Mouse (Mus musculus) erythroblast, embryonic 14.5 days (primary cell): Measurements from ENCODE around the gene Tulp1. TPM values are rescaled to one million over a fixed set of nuclear protein-coding genes. Genes with fewer than 3 reads are reported as not detected.

Experiments used
- H3K27me3 ChIP-seq: 2 replicates; pipeline ENCODE4 v1.6.1; 2012; ENCODE audit warnings: inconsistent platforms; ENCODE audit not compliant: control insufficient read depth
- H3K36me3 ChIP-seq: 2 replicates; pipeline ENCODE4 v1.6.1; 2012; ENCODE audit warnings: mild to moderate bottlenecking, inconsistent platforms; ENCODE audit not compliant: control insufficient read depth
- H3K4me1 ChIP-seq: 2 replicates; pipeline ENCODE4 v1.6.1; 2012; ENCODE audit warnings: inconsistent platforms; ENCODE audit not compliant: control insufficient read depth
- H3K4me3 ChIP-seq: replicated peaks from 2 replicates; pipeline ENCODE3; 2012; ENCODE audit warnings: moderate library complexity, mild to moderate bottlenecking, inconsistent platforms
- H3K9me3 ChIP-seq: 2 replicates; pipeline ENCODE4 v1.6.1; 2012; ENCODE audit warnings: low read length, inconsistent platforms, mixed read lengths; ENCODE audit not compliant: control insufficient read depth
- GATA1 ChIP-seq: IDR thresholded peaks from 2 replicates; pipeline ENCODE4 v1.6.1; 2012; ENCODE audit warnings: low read length, inconsistent platforms, mixed read lengths
- TAL1 ChIP-seq: IDR thresholded peaks from 3 replicates; pipeline ENCODE4 v1.6.1; 2012; ENCODE audit warnings: low read length, inconsistent platforms, mixed read lengths
- polyA plus RNA-seq: library from polyadenylated mRNA; stranded (reverse); fragments of >175 nt; gene quantifications from 2 replicates; pipeline ENCODE4 v1.2.3, GENCODE M21; 2012

Tulp1 gene
- polyA plus RNA-seq, 1 experiment, result 0.19 TPM

DNA sequence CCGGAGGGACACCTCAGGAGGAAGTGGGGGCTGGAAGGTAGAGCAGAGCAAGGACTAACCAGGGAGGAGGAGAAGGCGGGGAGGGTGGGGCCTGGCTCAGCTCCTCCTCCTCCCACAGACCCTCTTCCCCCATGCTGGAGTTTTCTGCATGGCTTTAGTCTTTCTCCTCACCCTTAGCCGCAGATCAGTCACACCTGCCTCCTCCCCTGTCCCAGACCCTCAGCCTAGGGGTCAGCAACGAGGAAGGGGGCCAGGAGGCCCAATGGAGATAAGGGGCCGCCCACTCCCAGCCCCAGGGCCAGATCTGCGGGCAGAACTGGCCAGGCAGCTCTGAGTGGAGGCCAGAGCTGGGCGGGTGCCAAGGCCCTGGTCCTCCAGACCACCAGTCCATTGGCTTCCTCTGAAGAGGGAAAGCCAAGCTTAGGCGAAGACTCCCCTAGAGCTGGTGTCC is 19.7 kb downstream of the Tulp1 start:
- H3K9me3 ChIP-seq, result no peaks in the 10 kb centered on the region
- no peak for TF ChIP-seq GATA1
- no peak for TF ChIP-seq TAL1
- H3K36me3 ChIP-seq, result no peaks in the 10 kb centered on the region; the same call in 1 of the 2 replicates
- H3K4me1 ChIP-seq, result peaks cover 39% of the 10 kb centered on the region
- H3K27me3 ChIP-seq, result peaks cover 63% of the 10 kb centered on the region
- no peak overlapping the region for H3K4me3 ChIP-seq

DNA sequence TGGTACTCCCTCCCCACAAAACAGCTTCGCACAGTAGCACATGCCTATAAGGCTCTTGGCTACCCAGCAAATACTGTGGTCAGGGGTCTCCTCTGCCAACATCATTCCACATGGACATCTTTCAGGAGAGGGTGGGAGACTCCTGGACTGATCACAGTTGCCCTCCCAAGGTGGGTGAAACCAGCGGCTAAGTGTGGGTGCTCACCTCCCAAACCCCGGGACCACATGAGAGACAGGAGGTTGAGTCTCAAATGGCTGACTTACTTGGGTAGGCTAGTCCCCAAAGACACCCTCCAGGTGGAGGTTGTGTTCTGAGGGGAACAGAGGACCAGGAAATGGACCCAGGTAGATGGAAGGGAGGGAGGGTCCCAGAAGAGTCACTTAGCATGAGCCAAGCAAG is 20.4 kb downstream of the Tulp1 start:
- H3K9me3 ChIP-seq, result no peaks in the 10 kb centered on the region
- H3K27me3 ChIP-seq, result peaks cover 57% of the 10 kb centered on the region
- no peak overlapping the region for H3K4me3 ChIP-seq
- H3K4me1 ChIP-seq, result peaks cover 34% of the 10 kb centered on the region
- TF ChIP-seq TAL1 (no peak), GATA1 (no peak)
- H3K36me3 ChIP-seq, result peaks cover 3% of the 10 kb centered on the region; the same call in 1 of the 2 replicates

DNA sequence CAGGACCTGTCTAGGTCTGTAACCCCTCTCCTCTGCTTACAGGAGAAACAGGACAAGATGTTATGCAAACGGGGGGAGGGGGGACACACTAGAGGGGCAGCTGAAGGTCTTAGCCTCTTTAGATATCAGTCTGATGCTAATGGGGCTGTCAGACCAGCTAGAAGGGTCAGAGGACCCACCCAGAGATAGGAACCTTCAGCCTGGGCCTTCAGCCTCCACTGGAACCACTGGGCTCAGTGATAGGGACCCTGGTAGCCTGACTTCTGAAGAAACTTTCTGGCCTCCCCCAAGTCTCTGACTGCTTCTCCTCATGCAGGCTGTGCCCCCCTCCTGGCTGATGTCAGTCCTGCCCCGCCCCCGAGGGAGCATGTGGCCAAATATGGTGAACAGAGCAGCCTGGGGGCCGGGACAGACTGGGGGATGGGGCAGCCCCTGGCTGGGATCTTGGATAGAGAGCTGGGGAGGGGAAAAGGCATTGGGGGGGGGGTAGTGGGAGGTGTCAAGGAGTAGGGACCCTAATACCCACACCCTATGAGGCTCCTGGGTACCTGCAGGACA is 20.9 kb downstream of the Tulp1 start:
- peaks cover 52% of the 10 kb centered on the region for H3K27me3 ChIP-seq
- peaks cover 30% of the 10 kb centered on the region for H3K4me1 ChIP-seq
- TF ChIP-seq GATA1, result no peak
- no peak for TF ChIP-seq TAL1

DNA sequence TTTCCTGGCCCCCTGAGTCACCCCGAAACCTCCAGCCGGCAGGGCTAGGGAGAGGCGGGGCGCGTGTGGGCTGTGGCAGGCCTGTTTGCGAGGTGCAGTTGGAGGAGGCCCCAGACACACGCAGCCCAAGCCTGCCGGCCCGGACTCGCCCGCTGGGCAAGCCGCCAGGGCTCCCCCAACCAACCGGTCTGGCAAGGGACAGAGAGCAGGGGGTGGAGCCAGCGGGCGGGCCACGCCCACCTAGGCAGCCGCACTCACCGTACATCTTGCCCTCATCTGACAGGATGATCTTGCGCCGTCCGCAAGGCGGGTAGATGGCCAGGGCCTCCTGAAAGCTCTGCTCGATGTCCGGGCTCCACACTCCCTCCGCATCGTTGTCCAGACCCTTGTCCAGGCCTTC is 23.9 kb downstream of the Tulp1 start:
- H3K27me3 ChIP-seq, result peaks cover 28% of the 10 kb centered on the region
- no peaks in the 10 kb centered on the region for H3K9me3 ChIP-seq
- H3K4me3 ChIP-seq, result peak overlapping the region; percentile 26

More for the DNA sequence above, 20.9 kb downstream of the Tulp1 start:
- peaks cover 5% of the 10 kb centered on the region; the same call in 1 of the 2 replicates for H3K36me3 ChIP-seq
- no peaks in the 10 kb centered on the region for H3K9me3 ChIP-seq
- no peak overlapping the region for H3K4me3 ChIP-seq

DNA sequence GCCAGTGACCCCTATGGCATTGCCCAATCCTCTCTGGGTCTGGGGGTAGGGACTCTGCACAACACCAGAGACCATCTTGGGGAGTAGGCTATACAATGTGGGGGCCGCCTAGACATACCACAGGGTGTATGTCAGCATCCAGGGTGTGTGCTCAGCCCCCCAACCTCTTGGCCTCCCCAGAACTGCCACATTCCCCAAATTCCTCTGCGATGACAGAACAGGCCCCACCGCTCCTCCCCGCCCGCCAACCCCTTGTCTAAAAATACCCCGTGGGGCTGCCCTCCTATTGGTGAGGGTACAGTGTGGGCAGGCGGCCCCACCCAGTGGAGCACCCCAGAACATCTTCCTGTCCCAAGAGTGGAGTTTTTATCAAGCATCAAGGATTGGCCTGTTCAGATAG is 24.4 kb downstream of the Tulp1 start:
- TF ChIP-seq GATA1 (no peak), TAL1 (no peak)

More for the DNA sequence above, 23.9 kb downstream of the Tulp1 start:
- H3K36me3 ChIP-seq, result peaks cover 8% of the 10 kb centered on the region; the same call in 1 of the 2 replicates
- H3K4me1 ChIP-seq, result peaks cover 35% of the 10 kb centered on the region
- TF ChIP-seq GATA1, result no peak
- no peak for TF ChIP-seq TAL1

DNA sequence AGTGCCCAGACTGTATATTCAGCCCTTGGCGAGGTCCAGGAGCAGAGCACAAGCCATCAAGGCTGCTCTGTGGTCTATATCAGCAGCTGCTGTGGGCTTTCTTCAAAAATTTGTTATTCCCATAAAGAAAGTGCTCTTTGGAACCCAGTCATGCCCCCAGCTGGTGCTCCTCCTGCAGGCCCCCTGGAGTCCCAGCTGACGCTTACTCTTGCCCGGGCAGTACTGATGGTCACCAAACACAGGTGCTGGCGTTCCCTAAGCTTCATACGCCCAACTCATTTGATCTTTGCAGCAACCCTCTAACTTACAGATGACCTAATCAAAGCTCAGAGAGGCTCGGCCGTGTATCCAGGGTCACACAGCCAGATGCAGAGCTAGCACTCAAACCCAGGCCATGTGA is 27.5 kb downstream of the Tulp1 start:
- peaks cover 30% of the 10 kb centered on the region for H3K4me1 ChIP-seq
- H3K27me3 ChIP-seq, result peaks cover 14% of the 10 kb centered on the region
- peaks cover 22% of the 10 kb centered on the region for H3K36me3 ChIP-seq
- TF ChIP-seq GATA1, result no peak
- TF ChIP-seq TAL1, result no peak
- no peak overlapping the region for H3K4me3 ChIP-seq
- H3K9me3 ChIP-seq, result no peaks in the 10 kb centered on the region

More for the DNA sequence above, 24.4 kb downstream of the Tulp1 start:
- Histone ChIP-seq H3K4me3 (no peak overlapping the region), H3K36me3 (peaks cover 8% of the 10 kb centered on the region; the same call in 1 of the 2 replicates), H3K9me3 (no peaks in the 10 kb centered on the region), H3K27me3 (peaks cover 23% of the 10 kb centered on the region), H3K4me1 (peaks cover 34% of the 10 kb centered on the region)

DNA sequence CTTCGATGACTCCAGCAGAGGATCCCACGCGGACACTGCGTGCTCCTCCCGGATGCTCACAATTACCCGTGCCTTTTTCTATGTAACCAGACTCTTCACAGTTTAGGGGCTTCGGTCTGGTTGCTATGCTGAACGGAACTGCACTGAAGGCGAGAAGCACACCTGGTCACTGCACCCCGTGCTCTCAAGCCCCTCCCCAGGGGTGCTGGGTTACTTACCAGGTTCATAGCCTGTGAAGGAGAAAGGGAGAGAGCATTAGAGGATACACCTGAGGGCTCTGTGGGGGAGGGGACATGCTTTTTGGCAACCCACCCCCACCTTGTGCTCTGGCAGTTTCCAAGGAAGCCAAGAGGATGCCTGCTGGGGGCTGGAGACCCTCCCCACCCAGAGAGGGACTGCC is 29.8 kb downstream of the Tulp1 start:
- TF ChIP-seq TAL1, result no peak
- TF ChIP-seq GATA1, result no peak
- H3K36me3 ChIP-seq, result peaks cover 42% of the 10 kb centered on the region
- H3K27me3 ChIP-seq, result peaks cover 14% of the 10 kb centered on the region

DNA sequence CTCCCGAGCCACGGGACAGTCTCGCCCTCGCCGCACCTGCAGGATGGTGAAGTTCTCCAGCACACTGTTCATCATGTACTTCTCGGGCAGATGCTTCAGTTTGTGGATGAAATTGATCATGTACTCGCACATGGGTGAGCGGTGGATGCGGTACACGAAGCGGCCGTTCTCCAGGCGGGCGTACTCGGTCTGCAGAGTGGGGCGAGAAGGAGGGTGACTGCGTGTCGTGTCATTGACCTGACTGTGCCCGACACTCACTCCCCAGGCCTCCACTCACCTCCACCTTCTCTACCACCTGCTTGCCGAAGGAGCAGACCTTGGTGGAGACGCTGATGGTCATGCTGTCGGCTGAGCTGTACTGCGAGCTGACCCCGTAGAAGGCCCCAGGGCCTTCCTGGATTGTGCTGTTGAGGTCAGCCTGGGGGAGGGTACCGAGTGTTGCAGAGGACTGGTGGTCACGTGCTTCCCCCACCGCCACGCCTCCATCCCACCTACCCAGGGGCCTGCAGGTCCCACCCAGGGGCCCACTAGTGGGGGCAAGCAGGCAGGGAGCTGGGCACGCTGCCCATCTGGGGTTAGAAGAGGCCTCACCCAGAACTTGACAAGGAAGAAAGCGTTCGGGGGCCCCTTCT is 32.0 kb downstream of the Tulp1 start:
- Histone ChIP-seq H3K4me1 (peaks cover 47% of the 10 kb centered on the region), H3K9me3 (no peaks in the 10 kb centered on the region), H3K27me3 (peaks cover 14% of the 10 kb centered on the region), H3K36me3 (peaks cover 50% of the 10 kb centered on the region), H3K4me3 (no peak overlapping the region)
- TF ChIP-seq TAL1 (no peak), GATA1 (no peak)

More for the DNA sequence above, 29.8 kb downstream of the Tulp1 start:
- Histone ChIP-seq H3K9me3 (no peaks in the 10 kb centered on the region), H3K4me3 (no peak overlapping the region), H3K4me1 (peaks cover 31% of the 10 kb centered on the region)

DNA sequence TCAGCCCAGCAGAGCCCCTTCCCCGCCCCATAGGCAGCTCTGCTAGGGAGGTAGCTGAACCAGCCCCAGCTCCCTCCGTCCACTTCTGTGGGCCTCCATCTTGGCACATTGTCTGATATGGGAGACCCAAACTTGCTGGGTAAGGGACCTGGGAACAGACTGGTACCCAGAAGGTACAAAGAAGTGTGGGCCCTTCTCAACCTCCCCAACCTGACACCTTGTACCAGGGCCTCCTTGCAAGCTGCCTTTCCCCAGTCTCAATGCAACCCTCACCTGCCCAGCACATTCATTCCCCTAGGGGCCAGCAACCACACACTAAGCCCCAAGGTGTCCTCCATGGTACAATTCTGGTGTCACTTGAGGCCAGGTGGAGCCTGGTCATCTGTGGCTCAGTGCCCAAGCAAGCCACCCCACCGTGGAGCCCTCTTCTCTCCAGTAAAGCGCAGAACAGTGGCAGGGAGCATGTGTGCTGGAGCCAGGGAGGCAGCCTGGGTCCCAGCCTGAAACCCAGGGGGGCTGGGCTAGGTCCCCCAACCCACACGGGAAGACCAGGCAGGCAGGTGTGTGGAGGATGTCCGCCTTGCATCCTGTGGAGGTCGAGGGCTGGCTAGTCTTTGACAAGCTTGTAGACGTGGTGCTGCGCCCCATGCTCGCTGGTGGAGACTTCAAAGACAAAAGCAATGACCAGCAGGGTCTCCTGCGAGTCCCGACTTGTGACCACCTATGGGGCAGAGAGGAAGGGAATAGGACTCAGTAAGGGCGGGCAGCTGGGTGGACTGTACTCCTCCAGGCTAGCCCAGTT is 32.7 kb downstream of the Tulp1 start:
- Histone ChIP-seq H3K4me3 (no peak overlapping the region), H3K9me3 (no peaks in the 10 kb centered on the region), H3K4me1 (peaks cover 54% of the 10 kb centered on the region), H3K36me3 (peaks cover 50% of the 10 kb centered on the region), H3K27me3 (peaks cover 14% of the 10 kb centered on the region)
- no peak for TF ChIP-seq GATA1
- TF ChIP-seq TAL1, result no peak
